Mouse (Mus musculus) heart, postnatal 14 days (tissue): ENCODE measurements at regions not wholly inside any gene's neighbourhood (a gene's known extent, or its start where the extent isn't known, plus 50 kb on each side); places are given as distances from the start of the nearest gene placed in this dataset.

Experiments
- DNase-seq, 2 experiments: peaks; one replicate each; pipeline ENCODE4 v3.0.0; 2021 to 2022
- intact Hi-C: fragments of 180-260 bp; cut with DNase I; formaldehyde crosslinking; loops from one replicate; pipeline ENCODE4 v1.15.1; 2025

- no peak for DNase-seq
- intact Hi-C loops = no loop called here
Observed at GRCm38 (mm10) chr3:156235955-156236354, 325.6 kb upstream of the Negr1 start.

DNA sequence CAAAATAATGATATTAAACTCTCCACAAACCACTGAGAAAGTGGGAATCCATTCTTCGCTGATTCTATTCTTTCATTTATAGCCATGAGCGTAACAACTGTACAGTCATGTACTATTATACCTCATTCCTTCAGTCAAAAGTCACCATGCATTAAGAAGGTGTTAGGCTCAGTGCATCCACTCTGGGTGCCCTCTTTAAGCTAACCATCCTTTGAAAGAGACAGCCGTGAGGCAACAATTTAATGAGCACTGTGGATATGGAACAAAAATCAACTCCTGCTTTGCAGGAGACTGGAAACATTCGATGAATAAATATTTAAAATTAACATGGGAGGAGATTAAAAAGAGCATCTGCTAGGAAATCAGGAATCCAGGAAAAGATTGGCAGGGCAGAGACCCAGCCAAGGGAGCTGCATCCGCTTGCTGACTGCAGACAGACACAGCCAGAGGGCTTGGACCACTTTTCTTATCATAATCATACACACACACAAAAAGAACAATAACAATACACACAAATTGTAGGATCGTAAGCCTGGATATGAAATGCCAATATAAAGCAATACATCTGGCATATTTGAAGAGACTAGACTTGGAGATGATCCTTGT, 309.2 kb upstream of the Negr1 start:
- no peak for DNase-seq
- intact Hi-C loops = no loop called here

DNA sequence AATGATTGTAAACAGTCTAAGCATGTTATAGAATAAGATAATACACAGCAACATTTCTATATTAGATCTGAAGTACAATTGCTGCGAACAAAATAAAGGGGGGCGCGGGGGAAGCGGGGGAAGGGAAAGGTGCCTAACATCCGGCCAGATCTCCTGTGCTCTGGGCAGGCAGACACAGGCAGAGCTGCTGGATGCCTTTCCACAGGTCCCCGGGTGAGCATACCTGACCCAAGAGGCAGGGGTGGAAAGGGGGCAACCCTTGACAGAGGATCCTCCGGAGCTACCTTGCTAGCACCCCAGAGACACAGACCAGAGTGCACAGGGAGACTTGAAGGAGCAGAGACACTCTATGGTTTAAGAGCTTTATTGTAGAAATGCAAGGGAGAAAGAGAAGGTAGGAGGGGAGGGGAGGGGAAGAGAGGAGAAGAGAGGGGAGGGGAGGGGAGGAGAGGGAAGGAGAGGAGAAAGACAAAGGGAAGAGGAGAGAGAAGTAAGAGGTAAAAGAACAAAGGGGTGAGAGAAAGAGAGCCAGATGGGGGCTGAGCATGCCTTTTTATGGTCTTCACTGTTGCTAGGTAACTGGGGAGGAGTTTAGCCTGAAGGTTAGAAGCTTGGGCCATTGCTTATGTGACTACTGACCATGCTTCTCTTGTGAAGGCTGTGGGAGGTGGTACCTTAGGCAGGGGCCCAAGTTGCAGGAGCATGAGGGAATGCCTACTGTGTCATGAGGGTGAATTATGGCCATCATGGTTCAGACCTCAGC, 308.2 kb upstream of the Negr1 start:
- no peak for DNase-seq
- intact Hi-C loops = no loop called here

GRCm38 (mm10) chr3:156256719-156257118, 304.9 kb upstream of the Negr1 start:
- peak; percentile 24 to 43 for DNase-seq
- intact Hi-C loops = no loop called here

DNA sequence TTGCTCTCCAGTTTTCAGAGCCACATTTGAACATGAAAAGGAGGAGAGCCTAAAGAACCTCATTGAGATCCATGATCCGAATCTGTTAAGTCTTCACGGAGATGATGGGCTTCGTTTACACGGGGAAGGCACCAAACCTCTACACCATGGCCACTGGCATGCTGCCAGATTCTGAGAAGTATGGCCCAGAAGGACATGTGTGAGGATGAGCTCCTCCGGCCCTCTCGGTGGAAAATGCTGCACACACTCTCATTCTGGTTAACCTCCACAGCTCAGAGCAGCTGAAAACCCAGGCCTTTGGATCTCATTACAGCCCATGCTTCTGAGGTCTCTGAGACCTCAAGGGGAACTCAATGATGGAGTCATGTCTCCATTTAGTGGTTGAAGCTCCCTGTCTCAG, 296.9 kb upstream of the Negr1 start:
- DNase-seq = no peak
- intact Hi-C loops = no loop called here

DNA sequence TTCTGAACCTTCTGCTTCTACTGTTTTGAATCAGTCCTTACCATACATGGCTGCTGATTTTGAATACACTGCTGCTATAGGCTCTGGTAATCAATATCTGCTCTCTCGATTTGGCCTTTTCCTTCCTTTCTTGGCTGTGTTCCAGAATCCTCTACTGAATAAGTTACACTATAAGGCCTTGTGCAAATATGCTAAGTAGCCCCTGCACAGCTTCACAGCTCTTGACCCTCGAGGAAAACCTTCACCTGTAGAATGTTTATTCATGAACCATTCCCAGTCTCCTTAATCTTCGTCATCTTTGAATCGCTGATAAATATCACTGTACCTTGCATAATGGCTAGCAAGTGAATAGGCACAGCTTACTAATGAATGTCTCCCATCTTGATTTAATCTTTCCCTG, 293.9 kb upstream of the Negr1 start:
- no peak for DNase-seq
- intact Hi-C loops = no loop called here

GRCm38 (mm10) chr3:156299984-156300770, 261.4 kb upstream of the Negr1 start:
- DNase-seq = no peak
- intact Hi-C loops = no loop called here

DNA sequence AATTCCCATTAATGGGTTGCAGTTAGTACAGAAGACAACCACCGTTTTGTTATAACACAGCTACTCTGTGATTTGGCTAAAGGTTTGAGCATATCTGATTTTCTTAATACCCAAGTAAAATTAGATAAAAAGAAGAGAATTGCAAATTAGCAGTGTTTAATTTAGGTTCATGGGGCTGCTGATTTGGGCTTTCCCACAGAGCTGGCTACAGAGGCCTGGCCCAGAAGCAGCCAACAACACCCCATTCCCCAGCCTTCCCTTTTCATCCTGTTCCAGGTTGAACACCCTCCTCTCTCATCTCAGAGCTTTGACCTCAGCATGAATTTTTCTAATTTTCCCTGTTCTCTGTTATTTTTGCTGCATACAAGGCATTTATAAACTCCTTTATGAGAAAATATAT, 260.3 kb upstream of the Negr1 start:
- intact Hi-C loops = no loop called here
- DNase-seq = no peak

- intact Hi-C loops = no loop called here
- DNase-seq = no peak
Observed at GRCm38 (mm10) chr3:156301745-156302144, 259.8 kb upstream of the Negr1 start.

- intact Hi-C loops = no loop called here
- no peak for DNase-seq
Observed at GRCm38 (mm10) chr3:156304174-156304573, 257.4 kb upstream of the Negr1 start.

DNA sequence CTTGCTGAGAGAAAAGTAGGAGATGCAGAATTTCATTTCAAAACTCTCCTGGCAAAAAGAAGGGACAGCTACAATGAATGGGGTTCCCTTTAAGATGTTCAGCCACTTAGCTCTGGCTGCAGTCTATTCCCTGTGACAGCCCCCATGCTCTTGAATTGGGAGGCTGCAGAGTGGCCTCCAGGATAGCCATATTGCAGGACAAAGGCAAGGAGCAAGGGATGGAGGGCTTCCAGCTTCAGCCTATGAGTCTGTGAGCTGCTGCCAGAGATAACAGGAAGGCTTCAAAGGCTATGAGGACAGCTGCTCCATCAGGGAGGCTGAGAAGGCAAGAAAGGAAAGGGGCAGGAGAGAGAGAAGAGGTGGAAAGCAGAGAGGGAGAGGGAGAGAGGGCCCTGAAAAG, 256.5 kb upstream of the Negr1 start:
- DNase-seq = no peak
- intact Hi-C loops = no loop called here

GRCm38 (mm10) chr3:156335033-156335793, 226.4 kb upstream of the Negr1 start:
- peak in 1 of 2 experiments; percentile 6 for DNase-seq
- intact Hi-C loops = no loop called here

DNA sequence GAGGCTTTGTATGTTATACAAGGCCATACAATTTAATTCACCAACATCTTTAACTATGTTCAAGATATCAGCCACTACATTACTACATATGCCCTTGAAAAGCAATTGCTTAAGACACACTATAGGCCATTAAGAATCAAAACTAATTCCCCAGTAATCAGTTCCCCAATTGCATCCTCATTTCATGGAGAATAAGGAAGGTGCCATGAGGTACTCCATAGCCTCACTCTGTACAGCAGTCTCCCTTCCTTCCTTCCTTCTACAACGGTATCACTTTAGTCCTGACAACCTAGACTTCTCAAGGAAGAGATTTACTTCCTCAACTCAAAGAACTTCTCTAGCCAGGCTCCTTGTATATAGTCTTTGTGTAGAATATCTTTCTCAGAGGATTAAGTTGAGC, 220.1 kb upstream of the Negr1 start:
- DNase-seq = no peak
- intact Hi-C loops = no loop called here

- DNase-seq = no peak
- intact Hi-C loops = no loop called here
Observed at GRCm38 (mm10) chr3:156351727-156352126, 209.9 kb upstream of the Negr1 start.

DNA sequence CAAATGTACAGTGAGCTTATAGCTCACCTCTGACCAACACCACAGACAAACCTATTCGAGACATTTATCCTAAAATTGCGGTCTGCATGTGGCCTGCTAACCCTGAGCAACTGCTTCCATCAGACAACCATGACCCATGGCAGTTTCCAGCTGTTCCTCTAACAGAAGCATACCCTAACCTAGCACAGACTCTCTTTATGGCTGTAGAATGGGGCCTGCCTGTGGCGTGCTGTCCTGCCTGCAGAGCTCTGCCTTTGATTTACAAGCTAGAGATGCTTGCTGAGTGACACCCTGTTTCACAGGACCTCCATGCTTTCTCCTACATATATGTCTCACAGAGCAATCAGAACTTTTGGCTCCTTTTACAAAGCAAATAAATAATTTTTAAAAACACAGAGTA, 208.2 kb upstream of the Negr1 start:
- intact Hi-C loops = no loop called here

DNA sequence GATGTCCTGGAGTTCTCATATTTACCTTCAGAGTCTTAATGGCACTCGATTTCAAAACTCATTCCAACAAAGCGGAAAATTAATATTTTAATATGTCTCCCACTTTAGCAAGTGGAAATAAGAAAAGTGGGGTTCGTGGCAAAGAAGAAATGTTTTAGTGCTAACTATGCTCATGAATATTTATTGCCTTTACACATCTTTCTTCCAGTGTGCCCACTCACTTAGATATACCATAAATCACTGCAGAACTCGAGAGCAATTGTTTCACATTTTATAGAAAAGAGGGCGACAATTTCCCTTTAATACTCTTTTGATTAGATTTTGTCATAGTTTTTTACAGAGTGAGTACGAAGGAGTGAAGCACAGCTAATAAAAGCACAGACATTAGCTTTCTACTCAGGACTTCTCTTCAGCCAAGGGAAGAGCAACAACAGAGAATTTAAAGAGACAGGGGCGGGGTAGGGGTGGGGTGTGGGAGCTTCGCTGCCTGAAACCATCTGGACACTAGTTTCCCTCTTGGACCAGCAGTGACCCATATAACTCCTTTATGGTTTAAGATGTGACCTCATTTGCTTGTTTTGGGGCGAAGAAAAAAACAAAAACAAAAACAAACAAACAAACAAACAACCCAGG, 207.6 kb upstream of the Negr1 start:
- no peak for DNase-seq
- intact Hi-C loops = no loop called here

More for the DNA sequence above, 208.2 kb upstream of the Negr1 start:
- DNase-seq = no peak

DNA sequence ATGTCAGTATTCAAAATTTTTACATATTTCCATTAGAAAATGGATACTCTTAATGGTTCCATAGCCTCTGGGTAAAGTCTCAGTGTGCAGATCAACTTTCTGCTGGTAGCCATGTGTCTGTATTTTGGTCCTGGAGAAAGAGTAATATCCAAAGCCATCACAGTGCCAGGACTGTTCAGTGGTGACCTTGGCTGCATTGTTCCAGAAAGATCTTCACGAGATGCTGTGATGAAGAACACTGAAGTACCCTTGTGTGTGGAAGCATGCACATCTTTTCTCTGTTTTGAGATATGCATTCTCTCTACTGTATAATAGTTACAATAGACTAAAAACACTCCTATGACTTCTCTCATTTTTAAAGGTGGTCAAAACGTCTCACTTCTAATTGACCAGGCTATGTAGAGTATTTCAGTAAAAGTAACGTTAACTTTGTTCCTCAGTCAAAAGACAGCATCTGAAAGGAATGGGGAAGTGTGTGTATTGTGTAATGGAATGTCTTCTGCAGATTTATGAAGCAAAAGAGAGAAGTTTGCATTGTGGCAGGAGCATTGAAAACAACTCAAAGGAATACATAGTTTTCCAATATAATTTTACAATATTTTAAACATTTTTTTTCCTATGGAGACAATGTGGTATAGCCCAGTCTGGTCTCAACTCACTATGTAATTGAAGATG, 192.8 kb upstream of the Negr1 start:
- intact Hi-C loops = no loop called here

GRCm38 (mm10) chr3:156376717-156377116, 184.9 kb upstream of the Negr1 start:
- intact Hi-C loops = no loop called here
- no peak for DNase-seq

More for the DNA sequence above, 192.8 kb upstream of the Negr1 start:
- no peak for DNase-seq

DNA sequence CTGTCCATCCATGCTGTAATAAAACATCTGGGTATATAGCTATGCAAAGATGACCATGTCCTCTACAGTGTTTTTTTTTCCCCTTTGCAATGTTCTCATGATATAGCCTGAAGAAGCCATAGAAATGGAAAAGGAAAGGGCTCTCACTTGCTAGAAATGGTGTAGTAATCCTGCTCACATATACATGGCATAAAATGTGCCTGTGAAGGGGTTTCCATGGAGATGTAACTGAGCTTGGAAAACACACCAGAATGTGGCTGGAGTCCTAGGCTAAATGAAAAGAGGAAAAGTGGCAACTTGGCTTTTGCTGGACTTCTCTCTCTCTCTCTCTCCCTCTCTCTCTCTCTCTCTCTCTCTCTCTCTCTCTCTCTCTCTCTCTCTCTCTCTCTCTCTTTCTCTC, 178.7 kb upstream of the Negr1 start:
- intact Hi-C loops = no loop called here
- no peak for DNase-seq

DNA sequence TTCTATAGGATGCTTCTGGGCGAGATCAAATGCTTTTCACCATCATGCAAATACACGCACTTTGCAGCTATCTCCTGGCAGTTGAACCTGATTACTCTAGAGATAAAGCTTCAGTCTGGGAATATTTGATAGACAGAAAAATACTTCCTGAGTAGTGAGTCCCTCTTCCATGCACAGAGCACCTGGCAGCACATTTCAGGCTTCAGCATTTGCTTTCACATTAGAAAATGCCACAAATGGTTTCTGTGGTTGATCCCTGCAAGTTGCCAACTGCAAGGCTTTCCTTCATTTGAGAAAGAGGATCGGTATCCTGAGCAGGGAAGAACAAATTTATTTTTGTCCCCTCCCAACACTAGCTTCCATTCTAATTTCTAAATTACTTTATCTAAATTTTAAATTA, 155.5 kb upstream of the Negr1 start:
- intact Hi-C loops = no loop called here
- no peak for DNase-seq
